Comparison of ENCODE assay signal across 38 mouse cellular contexts in the genomic region with DNA sequence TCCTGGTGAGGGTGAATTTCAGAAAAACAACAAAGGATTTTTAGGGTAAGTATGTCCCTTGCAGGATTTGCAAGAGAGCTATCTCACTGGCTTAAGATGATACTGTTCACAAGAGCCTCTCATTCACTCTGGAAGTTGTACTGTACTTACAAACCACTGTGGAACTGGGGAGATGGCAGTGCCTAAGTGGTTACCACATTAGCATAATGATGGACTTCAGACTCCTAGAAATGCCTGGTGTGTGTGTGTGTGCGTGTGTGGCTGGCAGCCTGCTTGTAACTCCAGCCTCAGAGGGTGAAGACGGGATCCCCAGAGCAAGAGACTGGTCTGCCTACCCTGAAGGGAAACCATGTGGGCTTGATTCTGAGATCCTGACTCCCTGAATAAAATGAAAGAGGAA. TPM values are rescaled to one million over a fixed set of nuclear protein-coding genes. Genes with fewer than 3 reads are reported as not detected.
DNase-seq lines count a peak whose midpoint lies in the region; ATAC-seq and TF ChIP-seq lines count a peak whose summit lies in the region.
"Had no signal": no experiment of that assay in that cellular context is flagged by ENCODE, and none has a peak within 500 bp of the region (broad histone marks: within the 10 kb centered on the region; RNA-seq: fewer than 3 reads in every experiment).

No protein-coding gene starts in this region.

- H3K4me2 ChIP-seq in forebrain, embryonic 11.5 days (ENCODE audit: low read depth, low read length, severe bottlenecking), result no peak overlapping the region
- no peak overlapping the region for H3K4me2 ChIP-seq in forebrain, embryonic 14.5 days (ENCODE audit: low read length)
- H3K4me2 ChIP-seq in stomach, postnatal 0 days (replicated peaks; ENCODE audit: low read depth), result no peak overlapping the region
- H3K4me2 ChIP-seq: forebrain, embryonic 12.5 days; heart, embryonic 11.5 days; hindbrain, embryonic 14.5 days; limb, embryonic 15.5 days; liver, embryonic 13.5 days; midbrain, embryonic 15.5 days; stomach, embryonic 15.5 days had no signal

- TF ChIP-seq CTCF in stomach, postnatal 0 days (IDR thresholded peaks at IDR 0.05; ENCODE audit: low read depth), result no peak

- H3K27me3 ChIP-seq in forebrain, embryonic 11.5 days (ENCODE audit: control insufficient read depth, insufficient read depth, low read length), result no peaks in the 10 kb centered on the region
- H3K27me3 ChIP-seq in forebrain, embryonic 14.5 days (replicated peaks; ENCODE audit: control insufficient read depth, insufficient read depth, low read length), result 0 out of 2 replicates have a peak, but pooled peaks cover 2% of the 10 kb centered on the region
- H3K27me3 ChIP-seq in stomach, postnatal 0 days (ENCODE audit: control insufficient read depth, insufficient read depth, low read length), result no peaks in the 10 kb centered on the region
- H3K27me3 ChIP-seq: forebrain, embryonic 12.5 days; limb, embryonic 15.5 days; midbrain, embryonic 15.5 days; stomach, embryonic 15.5 days had no signal

- H3K27ac ChIP-seq in forebrain, embryonic 11.5 days (ENCODE audit: low read depth, low read length), result no peak overlapping the region
- H3K27ac ChIP-seq in forebrain, embryonic 14.5 days (ENCODE audit: low read depth, low read length), result no peak overlapping the region
- H3K27ac ChIP-seq in stomach, postnatal 0 days (replicated peaks), result no peak overlapping the region
- H3K27ac ChIP-seq: forebrain, embryonic 12.5 days; hindbrain, embryonic 14.5 days; layer of hippocampus, adult 2 months; limb, embryonic 10.5 days; limb, embryonic 15.5 days; liver, embryonic 13.5 days; midbrain, embryonic 15.5 days; stomach, embryonic 15.5 days had no signal

- WGBS in forebrain, embryonic 11.5 days, result 71% methylated on average over 2 of the region's 2 CpGs
- WGBS in forebrain, embryonic 14.5 days, result 76% methylated on average over 2 of the region's 2 CpGs
- 75% methylated on average over 2 of the region's 2 CpGs for WGBS in stomach, postnatal 0 days

- peak; percentile 30 for DNase-seq in forebrain, embryonic 11.5 days (ENCODE audit: low spot score)
- no peak for DNase-seq in forebrain, embryonic 14.5 days (ENCODE audit: low spot score)
- DNase-seq in kidney, adult 9 months, result peak; percentile 60
- no peak for DNase-seq in kidney, adult 18-20 months
- DNase-seq in kidney, postnatal 10 days, result peak; percentile 52
- DNase-seq in stomach, postnatal 0 days (ENCODE audit: low spot score), result peak; percentile 33
- no peak for DNase-seq in layer of hippocampus, adult 18-20 months (ENCODE audit: low spot score in 2 of 2)
- DNase-seq: adrenal gland, adult 2 months; adrenal gland, postnatal 36 days; cerebellum, adult 18-20 months; cerebellum, postnatal 10 days; gastrocnemius, postnatal 10 days; heart, adult 18-20 months; heart, postnatal 4 days; liver, embryonic 13.5 days; lung, adult 18-20 months; right cerebral cortex, postnatal 25 days; thymus, postnatal 14 days had no signal

- H3K4me1 ChIP-seq in forebrain, embryonic 11.5 days (replicated peaks; ENCODE audit: control insufficient read depth, insufficient read depth, low read length), result no peaks in the 10 kb centered on the region
- no peaks in the 10 kb centered on the region for H3K4me1 ChIP-seq in forebrain, embryonic 14.5 days (ENCODE audit: control insufficient read depth, insufficient read depth, low read length)
- H3K4me1 ChIP-seq in stomach, postnatal 0 days (replicated peaks; ENCODE audit: control insufficient read depth, insufficient read depth), result no peaks in the 10 kb centered on the region
- H3K4me1 ChIP-seq: forebrain, embryonic 12.5 days; limb, embryonic 10.5 days; limb, embryonic 15.5 days; liver, embryonic 13.5 days; midbrain, embryonic 15.5 days; stomach, embryonic 15.5 days had no signal

- no peak overlapping the region for H3K4me3 ChIP-seq in forebrain, embryonic 11.5 days (ENCODE audit: low read depth, low read length)
- H3K4me3 ChIP-seq in forebrain, embryonic 14.5 days (ENCODE audit: low read depth, low read length), result no peak overlapping the region
- H3K4me3 ChIP-seq in stomach, postnatal 0 days (ENCODE audit: low read depth, low read length), result no peak overlapping the region
- H3K4me3 ChIP-seq: erythroblast, embryonic 14.5 days; forebrain, embryonic 12.5 days; layer of hippocampus, adult 2 months; limb, embryonic 10.5 days; limb, embryonic 15.5 days; liver, embryonic 13.5 days; midbrain, embryonic 15.5 days; stomach, embryonic 15.5 days had no signal

- ATAC-seq in forebrain, embryonic 11.5 days (replicated peaks; ENCODE audit: low FRiP score), result no peak
- ATAC-seq in forebrain, embryonic 14.5 days, result no peak
- no peak for ATAC-seq in stomach, postnatal 0 days (ENCODE audit: low FRiP score, low TSS enrichment)
- no peak for ATAC-seq in granulocyte monocyte progenitor cell, adult 5-6 weeks (replicated peaks; ENCODE audit: poor library complexity, severe bottlenecking)
- ATAC-seq: activated CD4-positive, CD25-positive, alpha-beta regulatory T cell, adult 4 months; lung, postnatal 0 days; midbrain, embryonic 15.5 days had no signal

- no peak overlapping the region for H3K9ac ChIP-seq in forebrain, embryonic 11.5 days (ENCODE audit: low read length)
- H3K9ac ChIP-seq in forebrain, embryonic 14.5 days (ENCODE audit: low read length), result no peak overlapping the region
- H3K9ac ChIP-seq in stomach, postnatal 0 days (ENCODE audit: low read length), result no peak overlapping the region
- H3K9ac ChIP-seq: forebrain, embryonic 12.5 days; hindbrain, embryonic 14.5 days; limb, embryonic 15.5 days; liver, embryonic 13.5 days; midbrain, embryonic 15.5 days; stomach, embryonic 15.5 days had no signal

- no peaks in the 10 kb centered on the region; the same call in 1 of the 2 replicates for H3K36me3 ChIP-seq in forebrain, embryonic 11.5 days (ENCODE audit: control insufficient read depth, insufficient read depth, low read length)
- no peaks in the 10 kb centered on the region for H3K36me3 ChIP-seq in forebrain, embryonic 14.5 days (ENCODE audit: control insufficient read depth, insufficient read depth, low read length)
- H3K36me3 ChIP-seq in stomach, postnatal 0 days (ENCODE audit: control insufficient read depth, insufficient read depth, low read length), result no peaks in the 10 kb centered on the region
- H3K36me3 ChIP-seq: forebrain, embryonic 12.5 days; limb, embryonic 10.5 days; limb, embryonic 15.5 days; liver, embryonic 13.5 days; midbrain, embryonic 15.5 days; stomach, embryonic 15.5 days had no signal

- no peaks in the 10 kb centered on the region for H3K9me3 ChIP-seq in forebrain, embryonic 11.5 days (ENCODE audit: control insufficient read depth, low read length)
- no peaks in the 10 kb centered on the region for H3K9me3 ChIP-seq in forebrain, embryonic 14.5 days (replicated peaks; ENCODE audit: control insufficient read depth, low read length)
- H3K9me3 ChIP-seq in stomach, postnatal 0 days (ENCODE audit: control insufficient read depth, low read length), result no peaks in the 10 kb centered on the region
- H3K9me3 ChIP-seq: forebrain, embryonic 12.5 days; limb, embryonic 10.5 days; limb, embryonic 15.5 days; liver, embryonic 13.5 days; midbrain, embryonic 15.5 days; stomach, embryonic 15.5 days had no signal

- TF ChIP-seq EP300 in stomach, postnatal 0 days (optimal IDR thresholded peaks at IDR 0.05), result no peak

RNA-seq across cellular contexts. Expression of gene Atf3, which starts 14.3 kb away (rescaled TPM):
- 2.0 and 2.4 TPM in 2 replicates for polyA plus RNA-seq in forebrain, embryonic 11.5 days (2014; fragmentation: Nextera tagmentation; extraction: Ambion mirVana)
- polyA plus RNA-seq in forebrain, embryonic 14.5 days (2014; fragmentation: Nextera tagmentation; extraction: Ambion mirVana), result 0.98 and 1.5 TPM in 2 replicates
- polyA plus RNA-seq in stomach, postnatal 0 days (2015; fragmentation: Nextera tagmentation; extraction: Ambion mirVana), result 6.5 and 11.1 TPM in 2 replicates
- total RNA-seq in layer of hippocampus, adult 18-20 months (2021), result 1 to 10 TPM; 1.6 to 1.7 TPM
- total RNA-seq in granulocyte monocyte progenitor cell, adult 5-6 weeks (2014; fragmentation: Nextera tagmentation), result not detected in 2 replicates
- 8.7 and 12.8 TPM in 2 replicates for total RNA-seq in granulocyte monocyte progenitor cell, adult 5-6 weeks (2017)
- polyA plus RNA-seq: activated CD4-positive, CD25-positive, alpha-beta regulatory T cell, adult 4 months had no signal

RNA-seq across cellular contexts. Expression of gene Fam71a, which starts 38.9 kb away (rescaled TPM):
- not detected in 2 replicates for polyA plus RNA-seq in forebrain, embryonic 11.5 days (2014; fragmentation: Nextera tagmentation; extraction: Ambion mirVana)
- not detected in 2 replicates for polyA plus RNA-seq in forebrain, embryonic 14.5 days (2014; fragmentation: Nextera tagmentation; extraction: Ambion mirVana)
- polyA plus RNA-seq in stomach, postnatal 0 days (2015; fragmentation: Nextera tagmentation; extraction: Ambion mirVana), result 0.04 TPM in 1 of 2 replicates, not detected in the other
- not detected for total RNA-seq in layer of hippocampus, adult 18-20 months (2021)
- not detected in 2 replicates for total RNA-seq in granulocyte monocyte progenitor cell, adult 5-6 weeks (2014; fragmentation: Nextera tagmentation)
- total RNA-seq in granulocyte monocyte progenitor cell, adult 5-6 weeks (2017), result 0.17 and 1.1 TPM in 2 replicates
- total RNA-seq: adrenal gland, adult 2 months; adrenal gland, postnatal 36 days; CH12.LX; ES-E14; gastrocnemius, postnatal 10 days; heart, adult 18-20 months; heart, postnatal 4 days; layer of hippocampus, adult 2 months; layer of hippocampus, postnatal 25 days had no signal
- polyA plus RNA-seq: activated CD4-positive, CD25-positive, alpha-beta regulatory T cell, adult 4 months; adrenal gland, adult 2 months; brain, embryonic 14.5 days; C2C12; embryonic facial prominence, embryonic 14.5 days; erythroblast, embryonic 14.5 days; forebrain, embryonic 12.5 days; heart, embryonic 11.5 days; heart, embryonic 16.5 days; hindbrain, embryonic 14.5 days; limb, embryonic 10.5 days; limb, embryonic 15.5 days; liver, embryonic 13.5 days; lung, postnatal 0 days; midbrain, embryonic 15.5 days; neural tube, embryonic 11.5 days; stomach, embryonic 15.5 days had no signal

Comparison
In these comparisons a context has a peak if more than half of its experiments do, and no peak if none do; other contexts are left out.
1. DNase-seq: peak in forebrain, embryonic 11.5 days (single experiment), kidney, adult 9 months (single experiment), kidney, postnatal 10 days (single experiment) and stomach, postnatal 0 days (single experiment); none in forebrain, embryonic 14.5 days (single experiment), kidney, adult 18-20 months (single experiment) and layer of hippocampus, adult 18-20 months (0 of 2).